Mouse (Mus musculus): ENCODE data around the gene Pld3. TPM values are rescaled to one million over a fixed set of nuclear protein-coding genes. Genes with fewer than 3 reads are reported as not detected.
"Not testable (repeated sequence)": the region's sequence is repeated elsewhere in the genome, so short reads cannot be mapped to it uniquely, and the experiment has no call there.

Gene Pld3
- total RNA-seq, 2 experiments from 2014 or later, result 877 to 885 TPM

DNA sequence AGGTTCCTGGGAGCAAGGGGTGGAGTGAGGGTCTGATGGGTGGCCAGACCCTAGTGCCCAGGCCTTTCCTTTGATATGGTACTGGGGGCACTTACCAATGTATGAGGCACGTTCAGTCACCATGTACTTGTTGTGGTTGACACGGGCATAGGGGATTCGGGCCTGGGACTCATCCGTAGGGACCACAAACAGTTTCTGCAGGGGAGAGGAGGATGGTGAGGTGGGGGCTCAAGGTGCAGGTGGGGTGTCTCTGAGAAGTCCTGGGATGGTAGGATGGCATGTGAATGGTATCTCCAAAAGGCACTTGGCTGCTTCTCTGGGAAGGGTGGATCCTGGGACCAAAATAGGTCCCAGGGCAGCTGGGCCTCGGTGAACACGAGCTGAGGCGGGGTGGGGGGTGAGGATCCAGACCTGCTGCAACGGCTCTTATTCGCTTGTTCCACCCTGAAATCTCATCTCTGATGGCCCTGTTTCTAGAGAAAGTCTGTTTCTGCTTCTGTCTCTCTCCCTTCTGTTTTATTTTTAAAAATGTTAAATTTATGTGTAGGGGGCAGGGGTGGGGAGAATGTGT lies 20.5 kb downstream of the Pld3 start:
- intact Hi-C loops (cut with DNase I), result no loop called here
- no peak for DNase-seq (ENCODE audit: low spot score in 2 of 2)

DNA sequence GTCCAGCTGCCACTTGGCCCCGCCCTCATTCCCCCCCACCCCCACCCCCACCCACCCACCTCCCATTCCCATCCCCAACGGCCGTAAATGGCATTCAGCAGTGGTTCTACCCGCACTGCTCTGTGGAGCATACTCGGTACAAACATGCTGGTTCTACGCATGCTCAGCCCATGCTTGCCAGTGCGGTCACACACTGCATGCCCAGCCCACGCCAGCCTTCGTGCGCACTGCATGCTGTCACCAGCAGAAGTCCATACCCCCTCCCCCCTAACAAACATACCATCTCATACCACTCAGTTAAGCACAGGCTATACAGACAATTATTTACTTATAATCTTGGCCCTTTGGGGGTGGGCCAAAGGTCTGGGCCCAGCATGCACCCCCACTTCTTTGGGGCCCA lies 21.3 kb downstream of the Pld3 start:
- intact Hi-C loops (cut with DNase I), result no loop called here
- no peak for DNase-seq (ENCODE audit: low spot score in 2 of 2)

DNA sequence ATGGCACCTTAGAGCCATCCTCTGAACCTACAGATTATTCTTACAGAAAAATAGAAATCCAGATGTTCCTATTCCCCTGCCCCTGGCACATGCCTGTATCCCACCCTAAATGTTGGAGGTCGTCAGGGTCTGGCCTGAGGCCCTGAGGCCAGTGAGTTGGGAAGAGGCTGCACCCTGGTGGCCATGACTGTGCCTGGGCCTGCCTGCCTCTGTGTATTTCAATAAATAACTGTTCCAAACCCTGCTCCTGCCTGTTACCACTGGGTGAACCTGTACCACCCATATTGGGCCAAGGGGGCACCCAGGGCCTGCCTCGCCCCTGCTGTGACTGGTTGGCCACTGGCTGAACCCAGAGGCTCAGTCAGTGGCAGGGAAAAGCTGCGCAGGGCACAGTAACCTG lies 22.1 kb downstream of the Pld3 start:
- intact Hi-C loops (cut with DNase I), result no loop called here

DNA sequence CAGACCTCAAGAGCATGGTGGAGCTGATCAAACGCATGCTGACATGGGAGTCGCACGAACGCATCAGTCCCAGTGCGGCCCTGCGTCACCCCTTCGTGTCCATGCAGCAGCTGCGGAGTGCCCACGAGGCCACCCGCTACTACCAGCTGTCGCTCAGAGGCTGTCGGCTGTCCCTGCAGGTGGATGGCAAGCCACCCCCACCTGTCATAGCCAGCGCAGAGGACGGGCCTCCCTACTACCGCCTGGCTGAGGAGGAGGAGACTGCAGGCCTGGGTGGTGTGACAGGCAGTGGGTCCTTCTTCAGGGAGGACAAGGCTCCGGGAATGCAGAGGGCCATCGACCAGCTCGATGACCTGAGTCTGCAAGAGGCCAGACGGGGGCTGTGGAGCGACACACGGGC lies 23.9 kb downstream of the Pld3 start:
- no peak for DNase-seq (ENCODE audit: low spot score in 2 of 2)
- intact Hi-C loops (cut with DNase I), result loop anchor here (5.0 kb wide), 1 partner anchor 192 kb away; the partner anchor contains the start of gene Ltbp4

More for the DNA sequence above, 22.1 kb downstream of the Pld3 start:
- no peak for DNase-seq (ENCODE audit: low spot score in 2 of 2)

DNA sequence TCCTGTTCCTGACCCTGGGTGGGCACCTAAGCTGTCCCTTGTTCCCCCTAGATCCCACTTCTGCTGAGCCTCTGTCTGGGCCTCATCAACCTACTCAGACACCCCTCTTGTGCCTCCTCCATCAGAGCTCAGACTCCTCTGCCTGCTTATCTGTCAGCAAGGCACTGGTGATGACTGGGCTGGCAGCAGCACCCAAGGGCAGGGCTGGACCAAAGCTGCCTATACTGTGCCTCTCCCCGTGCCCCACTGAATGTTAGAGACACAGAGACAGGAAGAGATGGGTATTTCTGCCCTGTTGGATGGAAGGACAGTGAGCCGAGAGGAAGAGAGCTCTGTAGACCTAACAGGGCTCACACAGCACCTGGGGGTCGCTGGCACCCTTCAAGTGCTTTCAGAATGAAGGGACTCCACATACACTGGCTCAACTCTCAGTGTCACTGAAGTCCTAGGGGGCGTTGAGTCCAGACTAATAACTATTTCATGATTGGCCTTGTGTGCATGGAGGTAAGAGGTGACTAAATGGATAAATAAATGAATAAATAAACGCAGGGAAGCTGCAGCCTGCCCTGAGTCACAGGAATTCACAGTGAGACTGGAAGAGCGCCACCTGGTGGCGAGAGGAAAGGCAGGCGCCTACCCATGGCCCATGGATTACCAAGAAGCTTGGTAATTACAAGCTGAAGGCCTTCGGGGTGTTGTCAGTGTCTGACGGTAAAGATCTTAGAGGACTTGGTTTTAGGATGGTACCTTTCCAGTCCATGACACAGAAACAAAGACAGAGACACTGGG lies 26.8 kb downstream of the Pld3 start:
- peak; percentile 80 to 85 for DNase-seq (ENCODE audit: low spot score in 2 of 2)
- intact Hi-C loops (cut with DNase I), result loop anchor here (5.0 kb wide), 1 partner anchor 189 kb away; the partner anchor contains the start of gene Ltbp4

DNA sequence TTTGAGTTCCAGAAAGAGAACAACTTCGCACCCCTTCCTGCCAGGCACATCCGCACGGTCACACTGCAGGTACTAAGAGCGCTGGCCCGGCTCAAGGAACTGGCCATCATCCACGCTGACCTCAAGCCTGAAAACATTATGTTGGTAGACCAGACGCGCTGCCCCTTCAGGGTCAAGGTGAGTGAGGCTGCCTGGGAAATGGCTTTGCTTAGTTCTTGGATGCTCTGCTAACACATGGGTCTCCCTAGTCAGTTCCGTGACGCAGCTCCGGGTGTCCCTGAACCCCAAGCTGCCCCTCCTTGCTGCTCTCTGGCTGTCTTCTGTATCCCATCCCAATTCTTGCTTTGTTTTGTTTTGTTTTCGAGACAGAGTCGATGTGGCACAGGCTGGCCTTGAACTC lies 29.2 kb downstream of the Pld3 start:
- intact Hi-C loops (cut with DNase I), result no loop called here
- DNase-seq (ENCODE audit: low spot score in 2 of 2), result no peak

DNA sequence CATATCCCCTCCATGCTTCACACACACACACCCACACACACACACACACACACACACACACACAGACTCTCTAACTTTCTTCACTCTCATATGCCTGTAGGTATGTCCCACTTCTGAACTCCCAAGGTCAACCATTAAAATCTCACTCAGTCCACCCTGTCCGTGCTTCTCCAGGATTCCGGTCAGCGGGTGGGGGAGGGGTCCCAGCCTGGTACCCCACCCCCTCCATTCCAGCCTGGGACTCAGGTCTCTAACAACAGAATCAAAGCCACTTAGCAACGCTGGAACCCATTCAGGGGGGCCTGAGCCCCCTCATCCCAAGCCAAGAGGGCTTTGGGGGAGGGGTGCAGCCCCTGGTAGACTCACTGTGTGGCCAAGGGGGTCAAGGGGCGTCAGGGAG lies 30.1 kb downstream of the Pld3 start, which contains the start of gene Hipk4:
Gene Hipk4 (plus strand): TSS at position 301 of the 400 bp plus-strand sequence.
- no peak for DNase-seq (ENCODE audit: low spot score in 2 of 2)
- intact Hi-C loops (cut with DNase I), result no loop called here

DNA sequence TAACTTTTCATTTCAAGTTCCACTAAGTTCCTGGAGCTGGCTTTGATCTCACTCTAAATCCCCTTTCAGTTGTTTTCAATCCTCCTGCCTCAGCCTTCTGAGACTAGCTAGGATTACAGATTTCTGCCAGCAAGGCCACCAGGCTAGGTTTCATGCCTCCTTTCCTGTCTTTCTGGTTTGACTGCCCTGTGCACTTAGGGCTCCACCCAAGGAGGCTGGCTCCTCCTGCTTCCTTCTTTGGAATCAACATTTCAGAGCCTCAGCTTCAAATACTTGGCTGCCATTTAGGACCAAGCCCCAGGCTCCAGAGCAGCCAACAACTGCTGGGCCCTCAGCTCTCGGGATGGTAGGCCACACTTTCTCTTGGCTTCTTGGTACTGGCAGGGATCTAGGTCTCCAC lies 32.4 kb downstream of the Pld3 start:
- intact Hi-C loops (cut with DNase I), result no loop called here
- no peak for DNase-seq (ENCODE audit: low spot score in 2 of 2)

DNA sequence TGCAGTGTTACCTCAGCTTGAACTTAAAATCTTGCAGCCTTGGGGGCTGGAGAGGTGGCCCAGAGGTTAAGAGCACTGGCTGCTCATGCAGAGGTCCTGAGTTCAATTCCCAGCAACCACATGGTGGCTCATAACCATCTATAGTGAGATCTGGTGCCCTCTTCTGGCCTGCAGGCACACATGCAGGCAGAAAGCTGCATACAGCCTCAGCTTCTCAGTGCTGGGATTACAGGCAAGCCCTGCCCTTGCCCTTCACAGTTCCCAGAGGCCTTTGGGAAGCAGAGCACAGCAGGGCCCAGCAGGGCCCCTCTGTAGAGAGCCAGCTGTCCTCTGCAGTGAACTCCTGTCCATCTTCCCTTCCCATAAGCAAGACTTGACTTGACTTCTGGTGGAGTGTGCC lies 32.9 kb downstream of the Pld3 start:
- intact Hi-C loops (cut with DNase I), result no loop called here
- no peak for DNase-seq (ENCODE audit: low spot score in 2 of 2)

DNA sequence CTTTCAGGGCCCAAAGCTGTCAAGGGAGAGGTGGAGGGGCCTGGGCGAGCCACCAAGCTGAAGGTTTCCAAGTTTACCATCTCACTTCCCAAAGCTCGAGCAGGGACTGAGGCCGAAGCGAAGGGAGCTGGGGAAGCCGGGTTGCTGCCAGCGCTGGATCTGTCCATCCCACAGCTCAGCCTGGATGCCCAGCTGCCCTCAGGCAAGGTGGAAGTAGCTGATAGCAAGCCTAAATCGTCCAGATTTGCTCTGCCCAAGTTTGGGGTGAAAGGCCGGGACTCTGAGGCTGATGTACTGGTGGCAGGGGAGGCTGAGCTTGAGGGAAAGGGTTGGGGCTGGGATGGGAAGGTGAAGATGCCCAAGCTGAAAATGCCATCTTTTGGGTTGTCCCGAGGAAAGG lies 34.7 kb downstream of the Pld3 start:
- intact Hi-C loops (cut with DNase I), result no loop called here
- DNase-seq (ENCODE audit: low spot score in 2 of 2), result no peak

DNA sequence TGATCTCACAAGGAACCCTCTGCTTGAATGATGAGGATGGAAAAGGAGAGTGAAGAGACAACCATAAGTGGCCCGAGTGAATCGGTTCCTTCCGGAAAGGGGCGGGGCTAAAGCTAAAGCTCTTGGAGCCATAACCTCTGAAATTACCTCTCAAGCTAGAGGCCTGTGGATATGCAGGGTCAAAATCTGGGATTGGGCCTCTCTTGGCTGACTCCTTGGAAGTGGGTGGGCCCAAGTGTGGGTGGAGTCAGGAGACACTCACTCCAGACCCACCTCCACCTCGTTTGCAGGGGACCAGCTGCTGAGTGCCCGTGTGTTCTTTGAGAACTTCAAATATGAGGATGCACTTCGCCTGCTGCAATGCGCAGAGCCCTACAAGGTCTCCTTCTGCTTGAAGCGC lies 38.1 kb downstream of the Pld3 start:
- DNase-seq (ENCODE audit: low spot score in 2 of 2), result no peak
- intact Hi-C loops (cut with DNase I), result no loop called here

DNA sequence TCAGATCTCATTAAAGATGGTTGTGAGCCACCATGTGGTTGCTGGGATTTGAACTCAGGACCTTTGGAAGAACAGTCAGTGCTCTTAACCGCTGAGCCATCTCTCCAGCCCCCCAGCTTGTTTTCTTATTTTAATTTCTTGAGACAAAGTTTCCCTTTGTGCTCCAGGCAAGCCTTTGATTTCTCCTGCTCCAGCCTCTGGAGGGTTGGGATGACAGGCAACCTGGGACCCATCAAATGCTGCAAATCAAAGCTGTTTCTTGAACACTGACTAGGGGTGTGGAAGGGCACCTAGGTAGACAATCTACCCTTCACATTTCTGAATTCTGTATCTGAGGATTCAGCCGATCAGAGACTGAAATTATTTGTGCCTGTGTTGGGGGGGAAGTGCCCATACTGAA lies 42.2 kb downstream of the Pld3 start:
- DNase-seq (ENCODE audit: low spot score in 2 of 2), result no peak
- intact Hi-C loops (cut with DNase I), result no loop called here

DNA sequence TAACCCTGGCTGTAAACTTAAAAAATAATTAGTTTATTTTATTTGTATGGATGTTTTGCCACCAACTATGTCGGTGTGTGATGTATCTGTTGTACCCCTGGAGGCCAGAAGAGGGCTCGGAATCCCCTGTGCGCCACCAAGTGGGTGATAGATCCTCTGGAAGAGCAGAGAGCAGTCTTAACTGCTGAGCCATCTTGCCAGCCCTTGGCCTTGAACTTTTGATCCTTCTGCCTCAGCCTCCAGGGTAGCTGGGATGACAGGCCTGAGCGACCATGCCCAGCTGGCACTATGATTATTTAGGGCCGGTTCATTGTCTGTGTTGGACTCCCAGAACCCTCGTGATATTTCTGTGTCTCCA lies 44.4 kb downstream of the Pld3 start:
- DNase-seq (ENCODE audit: low spot score in 2 of 2), result peak in 1 of 2 experiments; percentile 62
- intact Hi-C loops (cut with DNase I), result loop anchor here (5.0 kb wide), 1 partner anchor 171 kb away; the partner anchor contains the start of gene Ltbp4

DNA sequence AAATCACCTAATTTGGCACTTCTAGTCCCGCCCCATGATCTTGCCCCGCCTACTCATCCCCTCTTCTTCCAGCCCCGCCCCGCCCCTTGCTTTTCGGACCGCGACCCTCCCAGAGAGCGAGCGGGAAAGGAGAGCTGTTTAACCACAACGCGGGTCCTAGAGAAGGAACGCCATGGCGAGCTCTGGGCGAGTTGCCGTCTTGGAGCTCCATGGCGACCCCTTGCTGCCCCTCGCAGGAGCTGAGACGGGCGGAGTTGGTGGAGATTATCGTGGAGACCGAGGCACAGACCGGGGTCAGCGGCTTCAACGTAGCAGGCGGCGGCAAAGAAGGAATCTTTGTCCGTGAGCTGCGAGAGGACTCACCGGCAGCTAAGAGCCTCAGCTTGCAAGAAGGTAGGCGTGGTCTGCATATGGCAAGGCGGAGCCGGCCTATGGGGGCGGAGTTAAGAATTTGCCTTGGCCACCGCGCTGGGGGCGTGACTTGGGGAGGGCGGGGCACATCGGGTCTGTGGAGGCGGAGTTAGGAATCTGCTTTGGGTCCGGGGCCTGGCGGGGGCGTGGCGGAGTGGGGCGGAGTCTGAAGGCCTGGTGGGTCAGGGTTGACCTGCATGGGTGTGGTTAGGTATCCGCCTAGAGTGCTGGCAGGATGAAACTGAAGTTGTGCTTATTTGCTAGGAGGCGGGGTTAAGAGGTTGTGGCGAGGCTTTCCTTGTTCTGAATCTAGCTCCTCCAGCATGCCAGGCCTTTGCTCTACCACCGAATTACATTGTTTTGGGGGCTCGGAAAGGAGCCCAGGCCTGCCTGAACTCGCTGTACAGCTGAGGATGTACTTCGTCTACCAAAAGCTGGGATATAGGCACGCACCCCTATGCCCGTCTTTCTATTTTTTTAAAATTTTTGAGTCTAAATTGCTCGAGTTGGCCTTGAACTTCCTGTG lies 45.0 kb downstream of the Pld3 start:
- peak; percentile 85 to 95 for DNase-seq (ENCODE audit: low spot score in 2 of 2)
- intact Hi-C loops (cut with DNase I), result loop anchor here (5.0 kb wide), 1 partner anchor 171 kb away; the partner anchor contains the start of gene Ltbp4

DNA sequence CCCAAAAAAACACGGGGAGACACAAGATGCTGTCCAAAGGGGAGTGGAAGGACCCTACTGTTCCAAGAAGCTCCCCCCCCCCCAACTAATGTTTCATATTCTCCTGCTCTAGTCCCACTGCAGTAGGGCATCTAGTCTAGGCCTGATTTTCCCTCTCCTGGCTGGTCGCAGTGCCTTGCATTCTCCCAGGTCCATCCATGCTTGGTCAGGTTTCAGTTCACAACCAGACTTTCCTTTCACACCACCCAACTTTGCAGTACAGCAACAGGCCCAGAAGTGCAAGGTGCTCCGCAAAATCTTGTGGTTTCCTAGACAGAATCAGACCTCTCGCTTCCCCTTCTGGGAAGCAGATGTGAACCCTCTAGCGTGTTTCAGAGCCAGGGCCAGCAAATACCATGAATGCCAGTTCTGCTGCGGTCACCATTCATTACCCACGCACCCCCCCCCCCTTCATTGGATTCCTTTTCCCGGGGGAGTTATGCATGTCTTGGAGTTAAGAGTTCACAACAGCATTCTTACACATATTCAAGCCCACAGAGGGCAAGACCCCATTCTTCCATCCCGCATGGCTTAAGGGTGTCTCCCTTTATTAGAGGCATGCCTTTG lies 46.1 kb downstream of the Pld3 start:
- intact Hi-C loops (cut with DNase I), result loop anchor here (5.0 kb wide), 1 partner anchor 170 kb away; the partner anchor contains the start of gene Ltbp4
- no peak for DNase-seq (ENCODE audit: low spot score in 2 of 2)

DNA sequence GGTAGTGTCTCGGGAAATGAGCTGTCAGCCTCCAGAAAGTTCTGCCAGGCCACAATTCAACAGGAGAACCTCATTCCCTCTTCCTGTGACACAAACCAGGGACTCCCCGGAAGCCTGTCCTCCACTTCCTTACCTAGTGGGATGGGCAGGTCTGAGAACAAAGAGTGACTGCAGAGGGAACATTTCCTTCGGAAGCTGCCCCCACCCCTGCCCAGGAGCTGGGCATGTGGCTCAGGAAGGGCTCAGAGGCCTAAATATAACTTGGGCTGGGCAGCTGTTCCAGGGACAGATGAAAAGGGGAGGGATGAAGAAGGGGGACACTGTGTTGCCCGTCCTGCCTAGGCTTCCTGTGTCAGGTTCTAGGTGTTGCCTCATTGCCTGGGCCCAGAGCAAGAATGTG lies 51.4 kb downstream of the Pld3 start:
- DNase-seq (ENCODE audit: low spot score in 2 of 2), result no peak
- intact Hi-C loops (cut with DNase I), result no loop called here

DNA sequence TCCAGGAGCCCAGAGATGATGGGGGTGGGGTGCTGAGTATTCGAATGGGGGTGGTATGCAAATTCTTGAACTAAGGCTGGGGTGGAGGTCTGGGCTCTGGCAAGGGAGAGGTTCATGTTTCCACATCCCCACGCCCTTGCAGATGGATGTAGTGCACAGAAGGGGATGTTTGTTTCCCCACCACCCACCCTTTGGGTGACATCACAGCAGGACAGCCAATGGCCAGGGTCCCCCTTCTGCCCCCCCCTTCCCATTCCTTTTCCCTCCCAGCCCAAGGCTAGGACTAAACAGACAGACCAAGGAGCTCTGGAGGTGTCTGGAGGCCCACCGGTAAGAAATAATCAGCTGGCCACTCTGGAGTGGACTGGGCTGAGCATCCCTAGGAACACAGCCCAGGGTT lies 54.0 kb downstream of the Pld3 start, which contains the start of gene Prx:
Gene Prx (plus strand): TSS at position 289 of the 400 bp plus-strand sequence.
- intact Hi-C loops (cut with DNase I), result no loop called here
- DNase-seq (ENCODE audit: low spot score in 2 of 2), result no peak

DNA sequence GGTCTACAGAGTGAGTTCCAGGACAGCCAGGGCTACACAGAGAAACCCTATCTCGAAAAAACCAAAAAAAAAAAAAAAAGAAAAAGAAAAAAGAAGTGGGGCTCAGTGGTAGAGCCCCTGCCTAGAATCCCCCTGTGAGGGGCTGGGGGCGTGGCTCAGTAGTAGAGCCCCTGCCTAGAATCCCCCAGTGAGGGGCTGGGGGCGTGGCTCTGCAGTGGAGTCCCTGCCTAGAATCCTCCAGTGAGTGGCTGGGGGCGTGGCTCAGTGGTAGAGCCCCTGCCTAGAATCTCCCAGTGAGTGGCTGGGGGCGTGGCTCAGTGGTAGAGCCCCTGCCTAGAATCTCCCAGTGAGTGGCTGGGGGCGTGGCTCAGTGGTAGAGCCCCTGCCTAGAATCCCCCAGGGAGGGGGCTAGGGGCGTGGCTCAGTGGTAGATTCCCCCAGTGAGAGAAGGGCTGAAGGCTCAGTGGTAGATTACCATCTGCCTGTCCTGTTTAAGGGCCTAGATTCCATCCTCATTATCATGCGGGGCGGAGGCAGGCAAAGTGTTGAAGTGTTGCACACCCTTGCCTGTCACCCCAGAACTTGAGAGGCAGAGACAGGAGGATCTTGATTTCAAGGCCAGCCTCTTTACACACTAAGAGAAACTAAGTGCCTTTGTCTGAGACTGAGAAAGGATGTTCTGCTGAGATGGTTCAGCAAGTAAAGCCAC lies 58.2 kb downstream of the Pld3 start:
- intact Hi-C loops (cut with DNase I); DNase-seq (ENCODE audit: low spot score in 2 of 2): not testable (repeated sequence)

DNA sequence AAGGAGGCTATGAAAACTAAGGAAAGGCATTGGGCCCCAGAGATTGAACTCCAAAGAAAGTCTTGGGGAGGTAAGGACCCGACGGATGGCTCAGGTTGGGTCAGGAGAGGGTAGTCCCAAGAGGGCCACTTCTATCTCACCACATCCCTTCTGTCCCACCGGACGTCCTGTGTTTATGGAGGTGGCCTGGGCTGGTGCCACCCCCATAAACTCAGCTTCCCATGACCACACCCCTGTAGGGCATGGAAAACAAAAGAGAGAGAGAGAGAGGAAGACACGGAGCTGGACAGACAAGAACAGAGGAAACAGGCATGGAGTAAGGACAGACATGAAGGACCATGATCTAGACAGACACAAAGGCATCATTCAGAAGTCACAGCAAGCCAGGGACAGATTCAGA lies 59.6 kb downstream of the Pld3 start:
- intact Hi-C loops (cut with DNase I), result no loop called here
- no peak for DNase-seq (ENCODE audit: low spot score in 2 of 2)

All from left cerebral cortex, postnatal 25 days (tissue).